Mouse (Mus musculus) bone marrow macrophage, adult 2 months (primary cell): ENCODE measurements around the gene Rnf144b.
A peak's percentile ranks its signal among the peaks of the same experiment; 100 is the strongest.

Source experiments
- CTCF ChIP-seq: IDR thresholded peaks from 2 replicates; pipeline ENCODE4 v1.5.1; 2012; ENCODE audit warnings: low read depth, mild to moderate bottlenecking, low read length, moderate library complexity
- POLR2A ChIP-seq: IDR thresholded peaks from 2 replicates; pipeline ENCODE4 v1.6.1; 2012; ENCODE audit warnings: mild to moderate bottlenecking, low read depth, low read length, borderline replicate concordance

GRCm38 (mm10) chr13:47288449-47288848 lies 166.0 kb downstream of the Rnf144b start:
- TF ChIP-seq POLR2A (no peak), CTCF (peak; percentile 90)
